Mouse (Mus musculus): Measurements from ENCODE around the gene Col6a2. TPM values are rescaled to one million over a fixed set of nuclear protein-coding genes. Genes with fewer than 3 reads are reported as not detected.

Col6a2 gene
- polyA plus RNA-seq, 2 experiments: 2.6 to 5.7 TPM

GRCm38 (mm10) chr10:76648738-76649137 is 25.3 kb upstream of the Col6a2 start:
- Histone ChIP-seq H3K9me3 (ENCODE audit: control insufficient read depth, low read length) (no peaks in the 10 kb centered on the region), H3K27me3 (ENCODE audit: control insufficient read depth, insufficient read depth, low read length) (no peaks in the 10 kb centered on the region), H3K27ac (no peak overlapping the region), H3K36me3 (replicated peaks; ENCODE audit: control insufficient read depth, insufficient read depth, low read depth) (no peaks in the 10 kb centered on the region), H3K4me3 (ENCODE audit: insufficient read depth in 1 of 2, low read depth in 2 of 2, low read length in 2 of 2) (no peak overlapping the region), H3K4me1 (replicated peaks; ENCODE audit: control insufficient read depth in 2 of 2, insufficient read depth in 2 of 2, low read length in 1 of 2) (no peaks in the 10 kb centered on the region), H3K9ac (replicated peaks) (no peak overlapping the region), H3K4me2 (ENCODE audit: low read depth) (no peak overlapping the region)
- DNase-seq (ENCODE audit: low read depth in 3 of 3, low spot score in 3 of 3): no peak
- no peak for TF ChIP-seq CTCF (IDR thresholded peaks at IDR 0.05; ENCODE audit: low read depth)
- no peak for TF ChIP-seq EP300 (IDR thresholded peaks at IDR 0.05; ENCODE audit: low read depth)
- no peak for ATAC-seq (ENCODE audit: insufficient read depth)
- 69% methylated on average over 10 of the region's 10 CpGs for WGBS (ENCODE audit: insufficient replicate concordance)

GRCm38 (mm10) chr10:76647390-76647789 is 24.0 kb upstream of the Col6a2 start:
- H3K4me2 ChIP-seq (ENCODE audit: low read depth): no peak overlapping the region
- no peak overlapping the region for H3K4me3 ChIP-seq (ENCODE audit: insufficient read depth in 1 of 2, low read depth in 2 of 2, low read length in 2 of 2)
- H3K4me1 ChIP-seq (replicated peaks; ENCODE audit: control insufficient read depth in 2 of 2, insufficient read depth in 2 of 2, low read length in 1 of 2): no peaks in the 10 kb centered on the region
- H3K9ac ChIP-seq (replicated peaks): no peak overlapping the region
- TF ChIP-seq CTCF (IDR thresholded peaks at IDR 0.05; ENCODE audit: low read depth) (no peak), EP300 (IDR thresholded peaks at IDR 0.05; ENCODE audit: low read depth) (no peak)
- ATAC-seq (ENCODE audit: insufficient read depth) (no peak), DNase-seq (ENCODE audit: low read depth in 3 of 3, low spot score in 3 of 3) (no peak)
- H3K9me3 ChIP-seq (ENCODE audit: control insufficient read depth, low read length): no peaks in the 10 kb centered on the region
- H3K36me3 ChIP-seq (replicated peaks; ENCODE audit: control insufficient read depth, insufficient read depth, low read depth): no peaks in the 10 kb centered on the region
- WGBS (ENCODE audit: insufficient replicate concordance): 37% methylated on average over 3 of the region's 3 CpGs
- no peaks in the 10 kb centered on the region for H3K27me3 ChIP-seq (ENCODE audit: control insufficient read depth, insufficient read depth, low read length)
- no peak overlapping the region for H3K27ac ChIP-seq

- H3K36me3 ChIP-seq (replicated peaks; ENCODE audit: control insufficient read depth, insufficient read depth, low read depth): no peaks in the 10 kb centered on the region
- 50% methylated on average over 4 of the region's 4 CpGs for WGBS (ENCODE audit: insufficient replicate concordance)
- no peak overlapping the region for H3K9ac ChIP-seq (replicated peaks)
- no peaks in the 10 kb centered on the region for H3K9me3 ChIP-seq (ENCODE audit: control insufficient read depth, low read length)
- ATAC-seq (ENCODE audit: insufficient read depth): no peak
- no peak overlapping the region for H3K4me2 ChIP-seq (ENCODE audit: low read depth)
- TF ChIP-seq EP300 (IDR thresholded peaks at IDR 0.05; ENCODE audit: low read depth) (no peak), CTCF (IDR thresholded peaks at IDR 0.05; ENCODE audit: low read depth) (no peak)
- DNase-seq (ENCODE audit: low read depth in 3 of 3, low spot score in 3 of 3): no peak
- H3K27ac ChIP-seq: no peak overlapping the region
- no peaks in the 10 kb centered on the region for H3K27me3 ChIP-seq (ENCODE audit: control insufficient read depth, insufficient read depth, low read length)
- H3K4me3 ChIP-seq (ENCODE audit: insufficient read depth in 1 of 2, low read depth in 2 of 2, low read length in 2 of 2): no peak overlapping the region
- H3K4me1 ChIP-seq (replicated peaks; ENCODE audit: control insufficient read depth in 2 of 2, insufficient read depth in 2 of 2, low read length in 1 of 2): no peaks in the 10 kb centered on the region
Measured at GRCm38 (mm10) chr10:76645686-76646085, 22.3 kb upstream of the Col6a2 start.

- no peaks in the 10 kb centered on the region for H3K9me3 ChIP-seq (ENCODE audit: control insufficient read depth, low read length)
- no peak overlapping the region for H3K4me2 ChIP-seq (ENCODE audit: low read depth)
- DNase-seq (ENCODE audit: low read depth in 3 of 3, low spot score in 3 of 3): no peak
Measured at GRCm38 (mm10) chr10:76645066-76645465, 21.6 kb upstream of the Col6a2 start.

GRCm38 (mm10) chr10:76643999-76644398 is 20.6 kb upstream of the Col6a2 start:
- no peak for DNase-seq (ENCODE audit: low read depth in 3 of 3, low spot score in 3 of 3)
- Histone ChIP-seq H3K4me3 (ENCODE audit: insufficient read depth in 1 of 2, low read depth in 2 of 2, low read length in 2 of 2) (no peak overlapping the region), H3K27me3 (ENCODE audit: control insufficient read depth, insufficient read depth, low read length) (no peaks in the 10 kb centered on the region), H3K36me3 (replicated peaks; ENCODE audit: control insufficient read depth, insufficient read depth, low read depth) (no peaks in the 10 kb centered on the region), H3K4me2 (ENCODE audit: low read depth) (no peak overlapping the region), H3K9ac (replicated peaks) (no peak overlapping the region), H3K9me3 (ENCODE audit: control insufficient read depth, low read length) (no peaks in the 10 kb centered on the region), H3K27ac (no peak overlapping the region), H3K4me1 (replicated peaks; ENCODE audit: control insufficient read depth in 2 of 2, insufficient read depth in 2 of 2, low read length in 1 of 2) (no peaks in the 10 kb centered on the region)
- TF ChIP-seq EP300 (IDR thresholded peaks at IDR 0.05; ENCODE audit: low read depth) (no peak), CTCF (IDR thresholded peaks at IDR 0.05; ENCODE audit: low read depth) (no peak)
- no peak for ATAC-seq (ENCODE audit: insufficient read depth)
- WGBS (ENCODE audit: insufficient replicate concordance): 54% methylated on average over 4 of the region's 4 CpGs

More at GRCm38 (mm10) chr10:76645066-76645465, 21.6 kb upstream of the Col6a2 start:
- Histone ChIP-seq H3K36me3 (replicated peaks; ENCODE audit: control insufficient read depth, insufficient read depth, low read depth) (no peaks in the 10 kb centered on the region), H3K9ac (replicated peaks) (no peak overlapping the region), H3K27me3 (ENCODE audit: control insufficient read depth, insufficient read depth, low read length) (no peaks in the 10 kb centered on the region), H3K4me1 (replicated peaks; ENCODE audit: control insufficient read depth in 2 of 2, insufficient read depth in 2 of 2, low read length in 1 of 2) (no peaks in the 10 kb centered on the region), H3K4me3 (ENCODE audit: insufficient read depth in 1 of 2, low read depth in 2 of 2, low read length in 2 of 2) (no peak overlapping the region), H3K27ac (no peak overlapping the region)
- no peak for TF ChIP-seq EP300 (IDR thresholded peaks at IDR 0.05; ENCODE audit: low read depth)
- TF ChIP-seq CTCF (IDR thresholded peaks at IDR 0.05; ENCODE audit: low read depth): no peak
- no peak for ATAC-seq (ENCODE audit: insufficient read depth)

Data from liver, embryonic 14.5 days (tissue).